Mouse (Mus musculus) liver, embryonic 13.5 days (tissue): ENCODE data around the gene Arid5a. TPM values are rescaled to one million over a fixed set of nuclear protein-coding genes. Genes with fewer than 3 reads are reported as not detected.

ENCODE experiments used
- ATAC-seq: fragments of 200-750 bp; cut with Nextera tagmentation; 2 replicates; pipeline ENCODE4 v1.8.0; 2017; ENCODE audit warnings: low read depth, mild to moderate bottlenecking, moderate number of reproducible peaks, moderate library complexity
- DNase-seq: peaks from one replicate; pipeline ENCODE4 v3.0.0; 2022
- H3K27ac ChIP-seq: fragments of 300-500 bp; sonication (generic); 2 replicates; pipeline ENCODE4 v1.5.1; 2015; ENCODE audit warnings: moderate library complexity, mild to moderate bottlenecking, inconsistent platforms
- H3K27me3 ChIP-seq: fragments of 300-500 bp; sonication (generic); 2 replicates; pipeline ENCODE4 v1.6.1; 2015; ENCODE audit warnings: mild to moderate bottlenecking, inconsistent platforms
- H3K36me3 ChIP-seq: fragments of 300-500 bp; sonication (generic); 2 replicates; pipeline ENCODE4 v1.6.1; 2015; ENCODE audit warnings: mild to moderate bottlenecking, inconsistent platforms
- H3K4me1 ChIP-seq: fragments of 300-500 bp; sonication (generic); replicated peaks from 2 replicates; pipeline ENCODE4 v1.6.1; 2015; ENCODE audit warnings: inconsistent platforms
- H3K4me2 ChIP-seq: fragments of 300-500 bp; sonication (generic); 2 replicates; pipeline ENCODE4 v1.6.1; 2015; ENCODE audit warnings: inconsistent platforms, mild to moderate bottlenecking, moderate library complexity
- H3K4me3 ChIP-seq: fragments of 300-500 bp; sonication (generic); replicated peaks from 2 replicates; pipeline ENCODE4 v1.5.1; 2015; ENCODE audit warnings: mild to moderate bottlenecking, inconsistent platforms
- H3K9ac ChIP-seq: fragments of 300-500 bp; sonication (generic); 2 replicates; pipeline ENCODE4 v1.6.1; 2015; ENCODE audit warnings: mild to moderate bottlenecking, inconsistent platforms
- H3K9me3 ChIP-seq: fragments of 300-500 bp; sonication (generic); replicated peaks from 2 replicates; pipeline ENCODE4 v1.6.1; 2016; ENCODE audit warnings: inconsistent platforms
- WGBS: fragments of 180-500 bp; shearing (Covaris S2); methylation state at CpG from one replicate; pipeline ENCODE4 v1.1.7; 2015; ENCODE audit not compliant: insufficient replicate concordance; 5-methylcytosine and 5-hydroxymethylcytosine counted together
- polyA plus RNA-seq: library from polyadenylated mRNA; unstranded; fragments of >200 nt; fragmentation: Nextera tagmentation; extraction: Ambion mirVana; gene quantifications from 2 replicates; pipeline ENCODE4 v1.2.1, GENCODE M21; 2015

Arid5a gene
- polyA plus RNA-seq, 1 experiment from 2014 or later, result 2.1 TPM

GRCm38 (mm10) chr1:36271516-36272230 is 35.9 kb upstream of the Arid5a start:
- WGBS, result 34% methylated on average over 8 of the region's 8 CpGs
- no peak for DNase-seq
- peak overlapping the region; percentile 6; the same call in 1 of the 2 replicates for H3K27ac ChIP-seq
- no peak for ATAC-seq
- H3K4me1 ChIP-seq, result peaks cover 73% of the 10 kb centered on the region
- no peaks in the 10 kb centered on the region for H3K36me3 ChIP-seq
- 0 out of 2 replicates have a peak, but pooled peaks cover 11% of the 10 kb centered on the region for H3K27me3 ChIP-seq
- peak overlapping the region; percentile 56; the same call in 1 of the 2 replicates for H3K4me2 ChIP-seq
- no peak overlapping the region for H3K4me3 ChIP-seq
- H3K9ac ChIP-seq, result no peak overlapping the region; the same call in 1 of the 2 replicates
- no peaks in the 10 kb centered on the region for H3K9me3 ChIP-seq

GRCm38 (mm10) chr1:36272546-36272945 is 35.0 kb upstream of the Arid5a start:
- Histone ChIP-seq H3K27ac (no peak overlapping the region), H3K4me3 (0 out of 2 replicates have a peak overlapping the region, but pooled peaks have one; percentile 8), H3K4me2 (peak overlapping the region; percentile 56), H3K9me3 (no peaks in the 10 kb centered on the region), H3K9ac (peak overlapping the region; percentile 36), H3K36me3 (no peaks in the 10 kb centered on the region), H3K27me3 (0 out of 2 replicates have a peak, but pooled peaks cover 11% of the 10 kb centered on the region), H3K4me1 (peaks cover 70% of the 10 kb centered on the region)
- DNase-seq (no peak), ATAC-seq (no peak)
- 17% methylated on average over 5 of the region's 5 CpGs for WGBS

GRCm38 (mm10) chr1:36273288-36273687 is 34.2 kb upstream of the Arid5a start:
- H3K4me1 ChIP-seq, result peaks cover 70% of the 10 kb centered on the region
- peak; percentile 38 for ATAC-seq
- H3K4me3 ChIP-seq, result peak overlapping the region; percentile 25
- H3K36me3 ChIP-seq, result no peaks in the 10 kb centered on the region
- H3K27me3 ChIP-seq, result 0 out of 2 replicates have a peak, but pooled peaks cover 11% of the 10 kb centered on the region
- WGBS, result 3% methylated on average over 9 of the region's 9 CpGs
- peak overlapping the region; percentile 56 for H3K4me2 ChIP-seq
- no peaks in the 10 kb centered on the region for H3K9me3 ChIP-seq
- DNase-seq, result peak; percentile 35
- H3K27ac ChIP-seq, result peak overlapping the region; percentile 29; the same call in 1 of the 2 replicates
- H3K9ac ChIP-seq, result peak overlapping the region; percentile 36

- peak within 1 kb of the TSS; percentile 25 for H3K4me3 ChIP-seq
- WGBS, result 56% methylated on average over 5 of the region's 5 CpGs
- ATAC-seq, result no peak
- H3K36me3 ChIP-seq, result no peaks in the 10 kb centered on the region
- peaks cover 66% of the 10 kb centered on the region for H3K4me1 ChIP-seq
- H3K9me3 ChIP-seq, result no peaks in the 10 kb centered on the region
- DNase-seq, result no peak
- H3K27me3 ChIP-seq, result 0 out of 2 replicates have a peak, but pooled peaks cover 7% of the 10 kb centered on the region
- no peak within 1 kb of the TSS for H3K9ac ChIP-seq
- H3K4me2 ChIP-seq, result peak within 1 kb of the TSS; percentile 56
- no peak within 1 kb of the TSS; the same call in 1 of the 2 replicates for H3K27ac ChIP-seq
Observed at GRCm38 (mm10) chr1:36274455-36274854, 33.1 kb upstream of the Arid5a start, which contains the start of gene Neurl3. TSS of gene Neurl3 (minus strand) at chr1:36274679.

GRCm38 (mm10) chr1:36275635-36276389 is 31.7 kb upstream of the Arid5a start:
- 42% methylated on average over 13 of the region's 13 CpGs for WGBS
- Histone ChIP-seq H3K4me3 (no peak overlapping the region), H3K27ac (no peak overlapping the region), H3K9me3 (no peaks in the 10 kb centered on the region), H3K27me3 (no peaks in the 10 kb centered on the region), H3K36me3 (no peaks in the 10 kb centered on the region), H3K4me1 (peaks cover 56% of the 10 kb centered on the region), H3K4me2 (no peak overlapping the region), H3K9ac (no peak overlapping the region)
- ATAC-seq (peak; percentile 29; the same call in 1 of the 2 replicates), DNase-seq (peak; percentile 44)

- Histone ChIP-seq H3K4me2 (no peak overlapping the region), H3K9me3 (no peaks in the 10 kb centered on the region), H3K36me3 (no peaks in the 10 kb centered on the region), H3K9ac (no peak overlapping the region), H3K4me1 (peaks cover 40% of the 10 kb centered on the region), H3K27ac (no peak overlapping the region), H3K27me3 (no peaks in the 10 kb centered on the region), H3K4me3 (no peak overlapping the region)
- whole genome bisulfite sequencing, result 21% methylated on average over 7 of the region's 7 CpGs
- ATAC-seq, result no peak
- peak; percentile 46 for DNase-seq
Observed at GRCm38 (mm10) chr1:36277267-36278060, 30.1 kb upstream of the Arid5a start.

GRCm38 (mm10) chr1:36279202-36279601 is 28.3 kb upstream of the Arid5a start:
- H3K4me1 ChIP-seq, result peaks cover 24% of the 10 kb centered on the region
- no peak overlapping the region for H3K4me2 ChIP-seq
- H3K27me3 ChIP-seq, result no peaks in the 10 kb centered on the region
- 18% methylated on average over 3 of the region's 3 CpGs for WGBS
- ATAC-seq (no peak), DNase-seq (peak; percentile 52)
- H3K9ac ChIP-seq, result no peak overlapping the region
- H3K9me3 ChIP-seq, result no peaks in the 10 kb centered on the region
- no peaks in the 10 kb centered on the region for H3K36me3 ChIP-seq
- H3K27ac ChIP-seq, result no peak overlapping the region
- no peak overlapping the region for H3K4me3 ChIP-seq

- Histone ChIP-seq H3K9ac (no peak overlapping the region), H3K4me2 (no peak overlapping the region), H3K4me3 (no peak overlapping the region), H3K4me1 (peaks cover 7% of the 10 kb centered on the region), H3K9me3 (no peaks in the 10 kb centered on the region), H3K27me3 (no peaks in the 10 kb centered on the region), H3K36me3 (no peaks in the 10 kb centered on the region), H3K27ac (no peak overlapping the region)
- 62% methylated on average over 3 of the region's 3 CpGs for WGBS
- DNase-seq (no peak), ATAC-seq (no peak)
Observed at GRCm38 (mm10) chr1:36280938-36281337, 26.6 kb upstream of the Arid5a start.

- no peak overlapping the region for H3K4me2 ChIP-seq
- ATAC-seq (no peak), DNase-seq (no peak)
- H3K4me1 ChIP-seq, result no peaks in the 10 kb centered on the region
- H3K36me3 ChIP-seq, result no peaks in the 10 kb centered on the region
- H3K27ac ChIP-seq, result no peak overlapping the region
- no peaks in the 10 kb centered on the region for H3K27me3 ChIP-seq
- 71% methylated on average over 6 of the region's 6 CpGs for WGBS
- no peak overlapping the region for H3K9ac ChIP-seq
- no peak overlapping the region for H3K4me3 ChIP-seq
- H3K9me3 ChIP-seq, result no peaks in the 10 kb centered on the region
Observed at GRCm38 (mm10) chr1:36281849-36282248, 25.7 kb upstream of the Arid5a start.

GRCm38 (mm10) chr1:36293470-36293869 is 14.1 kb upstream of the Arid5a start:
- DNase-seq (no peak), ATAC-seq (no peak)
- Histone ChIP-seq H3K27me3 (peaks cover 31% of the 10 kb centered on the region), H3K4me3 (no peak overlapping the region), H3K27ac (no peak overlapping the region), H3K9me3 (no peaks in the 10 kb centered on the region), H3K4me2 (no peak overlapping the region), H3K36me3 (no peaks in the 10 kb centered on the region), H3K9ac (no peak overlapping the region), H3K4me1 (no peaks in the 10 kb centered on the region)
- WGBS, result 83% methylated on average over 8 of the region's 8 CpGs

- no peak overlapping the region for H3K4me3 ChIP-seq
- DNase-seq (no peak), ATAC-seq (no peak)
- H3K9me3 ChIP-seq, result no peaks in the 10 kb centered on the region
- no peaks in the 10 kb centered on the region for H3K36me3 ChIP-seq
- H3K4me1 ChIP-seq, result no peaks in the 10 kb centered on the region
- H3K27ac ChIP-seq, result no peak overlapping the region
- WGBS, result 53% methylated on average over 3 of the region's 3 CpGs
- no peak overlapping the region for H3K4me2 ChIP-seq
- H3K9ac ChIP-seq, result no peak overlapping the region
- H3K27me3 ChIP-seq, result peaks cover 41% of the 10 kb centered on the region
Observed at GRCm38 (mm10) chr1:36294402-36294801, 13.1 kb upstream of the Arid5a start.
